Mouse (Mus musculus) embryonic fibroblast, embryonic 13.5 days (primary cell): Measurements from ENCODE around the gene Sh3rf1.

Experiments
- CTCF ChIP-seq: IDR thresholded peaks from 2 replicates; pipeline ENCODE4 v1.5.1; 2011; ENCODE audit warnings: mild to moderate bottlenecking, control low read depth, low read length, moderate library complexity, borderline replicate concordance; ENCODE audit not compliant: insufficient read depth
- POLR2A ChIP-seq: IDR thresholded peaks from 2 replicates; pipeline ENCODE4 v1.6.1; 2011; ENCODE audit warnings: low read depth, mild to moderate bottlenecking, control low read depth, low read length, moderate library complexity

DNA sequence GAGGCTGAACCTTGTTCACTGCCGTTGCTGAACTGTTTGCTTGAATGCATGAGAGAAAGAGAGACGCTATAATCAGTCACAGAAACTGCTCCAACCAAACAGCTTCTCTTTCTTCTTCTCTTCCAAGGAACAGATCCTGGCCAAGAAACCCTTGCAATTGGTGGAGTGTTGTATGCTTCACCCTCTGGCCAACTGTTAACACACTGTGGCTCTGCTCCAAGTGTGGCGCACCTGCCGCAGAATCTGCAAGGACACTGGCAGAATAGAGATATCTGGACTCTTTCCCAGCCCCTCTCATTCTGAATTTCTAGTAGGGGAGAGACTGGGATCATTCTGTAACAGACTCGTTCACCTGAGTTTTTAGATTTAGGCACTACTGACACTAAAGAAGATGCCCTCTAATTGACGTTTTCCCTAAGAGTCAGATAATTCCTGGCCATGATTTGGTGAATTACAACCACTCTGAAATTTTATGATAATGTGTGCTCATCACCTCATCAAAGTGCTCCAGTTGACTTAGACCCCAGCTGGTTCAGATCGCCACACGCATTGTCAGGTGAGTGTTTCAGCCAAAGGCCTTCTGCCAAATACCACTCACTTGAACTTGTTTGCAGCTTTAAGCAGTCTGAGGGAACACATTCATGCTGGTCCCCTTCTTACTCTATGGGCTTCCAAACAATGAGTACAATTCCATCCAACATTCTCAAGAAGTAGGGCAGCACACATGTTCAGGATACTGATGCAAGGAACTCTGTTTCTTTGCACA lies 204.4 kb downstream of the Sh3rf1 start:
- no peak for TF ChIP-seq POLR2A
- TF ChIP-seq CTCF = no peak
